Mouse (Mus musculus): ENCODE measurements at regions not wholly inside any gene's neighbourhood (a gene's known extent, or its start where the extent isn't known, plus 50 kb on each side); places are given as distances from the start of the nearest gene placed in this dataset.
"Not testable (repeated sequence)": the region's sequence is repeated elsewhere in the genome, so short reads cannot be mapped to it uniquely, and the experiment has no call there.

DNA sequence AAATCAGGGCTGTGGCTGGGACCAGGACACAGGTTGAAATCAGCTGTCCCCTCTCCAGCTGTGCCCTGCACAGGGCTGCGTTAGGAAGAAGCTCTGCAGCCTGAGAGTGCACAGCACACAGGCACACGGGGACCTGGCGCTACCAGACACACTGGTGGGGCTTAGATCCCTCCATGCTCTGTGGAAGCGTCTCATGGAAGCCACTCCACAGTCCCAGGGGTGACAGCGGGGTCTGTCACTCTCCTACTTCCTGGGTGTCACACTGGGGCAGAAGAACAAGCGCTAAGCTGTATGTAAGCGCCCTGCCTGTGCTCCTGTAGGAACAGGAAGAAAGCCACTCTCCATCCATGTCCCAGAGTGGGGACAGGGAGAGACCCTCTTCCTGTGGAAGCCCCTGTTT lies 267.8 kb downstream of the Prex1 start:
- not testable (repeated sequence) for TF ChIP-seq CTCF, EP300 (IDR thresholded peaks at IDR 0.05; ENCODE audit: low read depth)

All from liver, postnatal 0 days (tissue).